Mouse (Mus musculus): ENCODE results near the gene Atrnl1.

DNA sequence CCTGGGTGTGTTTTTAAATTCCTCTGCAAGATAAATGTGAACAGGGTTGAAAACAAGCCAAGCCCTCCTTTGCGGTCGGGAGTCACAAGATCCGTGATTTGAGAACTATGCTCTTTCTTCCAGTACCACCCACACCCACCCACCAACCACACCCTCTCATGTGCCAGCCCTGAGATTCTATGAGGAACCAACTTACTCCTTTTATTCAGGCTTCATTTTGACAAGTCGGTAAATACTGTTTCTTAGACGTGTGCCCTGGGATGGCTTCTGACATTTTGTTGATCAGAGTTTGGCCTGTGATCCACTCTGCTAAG is 454.1 kb downstream of the Atrnl1 start:
- no peak for TF ChIP-seq GATA1 (IDR thresholded peaks at IDR 0.05; ENCODE audit: borderline replicate concordance, low read length)
- TF ChIP-seq FLI1 (IDR thresholded peaks at IDR 0.05; ENCODE audit: low read length): no peak

Data from megakaryocyte, embryonic 14.5 days (primary cell).